Comparison of ENCODE assay signal across 20 mouse cellular contexts in the genomic region with DNA sequence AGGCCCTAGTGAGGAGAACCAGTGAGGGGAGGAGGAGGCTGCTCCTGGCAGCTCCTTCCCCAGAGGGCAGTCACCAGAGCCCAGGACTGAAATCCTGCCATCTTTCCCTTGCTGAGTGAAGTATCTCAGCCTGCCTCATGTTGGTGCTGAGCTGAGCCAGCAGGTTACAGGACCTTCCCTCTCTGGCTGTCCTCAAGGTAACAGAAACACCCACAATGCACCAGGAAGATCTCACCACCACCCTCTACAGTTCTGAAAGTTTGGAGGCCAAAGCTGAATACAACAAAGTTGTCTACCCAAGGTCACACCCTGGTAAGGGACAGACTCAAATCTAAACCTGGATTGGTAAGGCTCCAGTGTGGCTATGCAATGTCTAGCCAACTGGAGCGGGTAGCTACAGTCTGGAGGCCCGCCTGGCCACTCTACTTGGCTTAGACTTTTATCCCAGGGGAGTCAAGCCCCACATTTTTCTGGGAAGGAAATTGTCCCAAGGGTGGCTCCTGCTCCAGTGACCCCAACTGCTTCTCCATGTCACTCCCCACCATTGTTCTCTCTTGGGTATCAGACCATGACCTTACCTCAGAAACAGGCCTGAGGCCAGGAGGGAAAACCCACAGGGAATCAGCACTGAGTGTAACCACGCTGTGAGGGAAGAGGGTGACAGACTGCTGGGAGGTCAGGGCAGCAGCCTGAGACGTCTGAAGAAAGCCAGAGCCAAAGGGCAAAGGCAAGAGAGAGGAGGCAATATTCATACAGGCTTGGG. TPM values are rescaled to one million over a fixed set of nuclear protein-coding genes. Genes with fewer than 3 reads are reported as not detected.
DNase-seq lines count a peak whose midpoint lies in the region; ATAC-seq and TF ChIP-seq lines count a peak whose summit lies in the region.
"Had no signal": no experiment of that assay in that cellular context is flagged by ENCODE, and none has a peak within 500 bp of the region (broad histone marks: within the 10 kb centered on the region; RNA-seq: fewer than 3 reads in every experiment).

No protein-coding gene starts in this region.

- H3K36me3 ChIP-seq in heart, postnatal 0 days (replicated peaks; ENCODE audit: control insufficient read depth, insufficient read depth, low read length): no peaks in the 10 kb centered on the region
- H3K36me3 ChIP-seq in kidney, embryonic 16.5 days (ENCODE audit: insufficient read depth, low read length): no peaks in the 10 kb centered on the region
- H3K36me3 ChIP-seq in hindbrain, embryonic 16.5 days (ENCODE audit: control insufficient read depth, insufficient read depth, low read length): 0 out of 2 replicates have a peak, but pooled peaks cover 2% of the 10 kb centered on the region

- no peak for TF ChIP-seq EP300 in heart, postnatal 0 days (IDR thresholded peaks at IDR 0.05; ENCODE audit: low read depth)

- H3K9me3 ChIP-seq in heart, postnatal 0 days (replicated peaks; ENCODE audit: control insufficient read depth, low read length): no peaks in the 10 kb centered on the region
- no peaks in the 10 kb centered on the region for H3K9me3 ChIP-seq in kidney, embryonic 16.5 days (ENCODE audit: low read length)
- no peaks in the 10 kb centered on the region for H3K9me3 ChIP-seq in hindbrain, embryonic 16.5 days (ENCODE audit: control insufficient read depth, low read length)
- H3K9me3 ChIP-seq: forebrain, embryonic 12.5 days; hindbrain, embryonic 13.5 days; liver, embryonic 12.5 days; midbrain, embryonic 13.5 days; neural tube, embryonic 15.5 days had no signal

- WGBS in heart, postnatal 0 days: 60% methylated on average over 4 of the region's 4 CpGs
- WGBS in kidney, embryonic 16.5 days: 46% methylated on average over 4 of the region's 4 CpGs
- 66% methylated on average over 4 of the region's 4 CpGs for WGBS in hindbrain, embryonic 16.5 days

- peaks cover 43% of the 10 kb centered on the region for H3K4me1 ChIP-seq in heart, postnatal 0 days (ENCODE audit: control insufficient read depth, insufficient read depth)
- peaks cover 19% of the 10 kb centered on the region for H3K4me1 ChIP-seq in kidney, embryonic 16.5 days (ENCODE audit: insufficient read depth, low read length)
- H3K4me1 ChIP-seq in hindbrain, embryonic 16.5 days (ENCODE audit: control insufficient read depth, insufficient read depth, low read depth, low read length): no peaks in the 10 kb centered on the region
- H3K4me1 ChIP-seq: forebrain, embryonic 12.5 days; hindbrain, embryonic 13.5 days; midbrain, embryonic 13.5 days; neural tube, embryonic 15.5 days had no signal

- ATAC-seq in heart, postnatal 0 days (ENCODE audit: insufficient read depth, low read depth): no peak
- ATAC-seq in kidney, embryonic 16.5 days (ENCODE audit: low FRiP score, low TSS enrichment): peak; percentile 49; the same call in 1 of the 2 replicates
- ATAC-seq in hindbrain, embryonic 16.5 days: no peak
- ATAC-seq: intestine, embryonic 16.5 days; liver, embryonic 12.5 days; midbrain, embryonic 13.5 days had no signal

- no peak overlapping the region for H3K9ac ChIP-seq in heart, postnatal 0 days (replicated peaks; ENCODE audit: low read depth, low read length)
- H3K9ac ChIP-seq in kidney, embryonic 16.5 days (replicated peaks; ENCODE audit: low read length): no peak overlapping the region; the same call in 1 of the 2 replicates
- no peak overlapping the region for H3K9ac ChIP-seq in hindbrain, embryonic 16.5 days (ENCODE audit: low read depth, low read length)
- H3K9ac ChIP-seq: forebrain, embryonic 12.5 days; liver, embryonic 12.5 days; lung, embryonic 14.5 days; midbrain, embryonic 13.5 days; neural tube, embryonic 15.5 days had no signal

- H3K4me3 ChIP-seq in heart, postnatal 0 days (ENCODE audit: low read depth, low read length): no peak overlapping the region
- no peak overlapping the region for H3K4me3 ChIP-seq in kidney, embryonic 16.5 days (ENCODE audit: low read length)
- H3K4me3 ChIP-seq in hindbrain, embryonic 16.5 days (ENCODE audit: low read length): no peak overlapping the region
- H3K4me3 ChIP-seq: forebrain, embryonic 12.5 days; hindbrain, embryonic 13.5 days; liver, embryonic 12.5 days; midbrain, embryonic 13.5 days; myocyte; neural tube, embryonic 15.5 days had no signal

- H3K27ac ChIP-seq in heart, postnatal 0 days (ENCODE audit: low read depth): peak overlapping the region; percentile 90
- peak overlapping the region; percentile 9; the same call in 1 of the 2 replicates for H3K27ac ChIP-seq in kidney, embryonic 16.5 days (ENCODE audit: low read length)
- H3K27ac ChIP-seq in hindbrain, embryonic 16.5 days (ENCODE audit: low read depth, low read length): no peak overlapping the region
- H3K27ac ChIP-seq: forebrain, embryonic 12.5 days; hindbrain, embryonic 13.5 days; liver, embryonic 12.5 days; macrophage; midbrain, embryonic 13.5 days; neural tube, embryonic 15.5 days had no signal

- H3K27me3 ChIP-seq in heart, postnatal 0 days (ENCODE audit: control insufficient read depth, insufficient read depth, low read length): no peaks in the 10 kb centered on the region
- H3K27me3 ChIP-seq in kidney, embryonic 16.5 days (ENCODE audit: insufficient read depth, low read length): no peaks in the 10 kb centered on the region
- no peaks in the 10 kb centered on the region for H3K27me3 ChIP-seq in hindbrain, embryonic 16.5 days (replicated peaks; ENCODE audit: control insufficient read depth, insufficient read depth, low read length)
- H3K27me3 ChIP-seq: forebrain, embryonic 12.5 days; hindbrain, embryonic 13.5 days; liver, embryonic 12.5 days; midbrain, embryonic 13.5 days; neural tube, embryonic 15.5 days had no signal

- no peak overlapping the region for H3K4me2 ChIP-seq in heart, postnatal 0 days (ENCODE audit: low read depth, low read length)
- no peak overlapping the region for H3K4me2 ChIP-seq in kidney, embryonic 16.5 days (replicated peaks; ENCODE audit: low read depth, low read length)
- H3K4me2 ChIP-seq in hindbrain, embryonic 16.5 days (ENCODE audit: low read length): no peak overlapping the region
- H3K4me2 ChIP-seq: forebrain, embryonic 12.5 days; hindbrain, embryonic 13.5 days; liver, embryonic 12.5 days; lung, embryonic 14.5 days; midbrain, embryonic 13.5 days; neural tube, embryonic 15.5 days had no signal

- DNase-seq in adrenal gland, postnatal 14 days: peak; percentile 77
- no peak for DNase-seq in adrenal gland, adult 18-20 months (ENCODE audit: low spot score in 2 of 2)
- DNase-seq in heart, postnatal 0 days (ENCODE audit: low spot score): no peak
- DNase-seq in heart, postnatal 4 days: no peak
- peak; percentile 54 for DNase-seq in adipocyte (ENCODE audit: low spot score)
- DNase-seq in urinary bladder, postnatal 10 days (ENCODE audit: low spot score): no peak
- DNase-seq: cerebellum, postnatal 36 days; layer of hippocampus, adult 9-11 months; lung, embryonic 14.5 days; thymus, postnatal 4 days had no signal

- no peak for TF ChIP-seq CTCF in heart, postnatal 0 days (IDR thresholded peaks at IDR 0.05; ENCODE audit: low read depth)

RNA-seq across cellular contexts. Expression of gene Hemk1, which starts 13.2 kb away (rescaled TPM):
- total RNA-seq in adrenal gland, postnatal 14 days (2021): 23.1 and 23.9 TPM in 2 replicates
- 10 to 100 TPM; 12.9 to 17.4 TPM for total RNA-seq in adrenal gland, adult 18-20 months (2021)
- 4.8 and 28.7 TPM in 2 replicates for total RNA-seq in heart, postnatal 0 days (2014; rRNA removed; ENCODE audit: low replicate concordance)
- polyA plus RNA-seq in heart, postnatal 0 days (2015; fragmentation: Nextera tagmentation; extraction: Ambion mirVana): 12.3 and 15.3 TPM in 2 replicates
- 10 to 100 TPM; 13.0 to 15.0 TPM for total RNA-seq in heart, postnatal 4 days (2021)
- polyA plus RNA-seq in kidney, embryonic 16.5 days (2015; fragmentation: Nextera tagmentation; extraction: Ambion mirVana): 12.6 and 13.2 TPM in 2 replicates
- polyA plus RNA-seq in hindbrain, embryonic 16.5 days (2015; fragmentation: Nextera tagmentation; extraction: Ambion mirVana): 17.5 and 18.7 TPM in 2 replicates

RNA-seq across cellular contexts. Expression of gene 6430571L13Rik, which starts 15.4 kb away (rescaled TPM):
- total RNA-seq in adrenal gland, postnatal 14 days (2021): 2.3 and 2.8 TPM in 2 replicates
- total RNA-seq in adrenal gland, adult 18-20 months (2021): 1 to 10 TPM in 1 of 2 experiments, under 1 TPM in 1; 0.30 to 1.3 TPM
- 1.1 and 11.0 TPM in 2 replicates for total RNA-seq in heart, postnatal 0 days (2014; rRNA removed; ENCODE audit: low replicate concordance)
- 3.1 and 3.3 TPM in 2 replicates for polyA plus RNA-seq in heart, postnatal 0 days (2015; fragmentation: Nextera tagmentation; extraction: Ambion mirVana)
- 1 to 10 TPM; 4.6 to 5.8 TPM for total RNA-seq in heart, postnatal 4 days (2021)
- polyA plus RNA-seq in kidney, embryonic 16.5 days (2015; fragmentation: Nextera tagmentation; extraction: Ambion mirVana): 0.82 and 1.2 TPM in 2 replicates
- polyA plus RNA-seq in hindbrain, embryonic 16.5 days (2015; fragmentation: Nextera tagmentation; extraction: Ambion mirVana): 9.8 and 11.4 TPM in 2 replicates
- polyA plus RNA-seq: macrophage had no signal

RNA-seq across cellular contexts. Expression of gene Cish, which starts 29.2 kb away (rescaled TPM):
- 20.5 and 63.5 TPM in 2 replicates for total RNA-seq in adrenal gland, postnatal 14 days (2021)
- total RNA-seq in adrenal gland, adult 18-20 months (2021): 1 to 10 TPM; 7.9 to 9.9 TPM
- 44.8 and 62.6 TPM in 2 replicates for total RNA-seq in heart, postnatal 0 days (2014; rRNA removed; ENCODE audit: low replicate concordance)
- polyA plus RNA-seq in heart, postnatal 0 days (2015; fragmentation: Nextera tagmentation; extraction: Ambion mirVana): 136 and 149 TPM in 2 replicates
- total RNA-seq in heart, postnatal 4 days (2021): 100 to 1,000 TPM; 146 to 176 TPM
- polyA plus RNA-seq in kidney, embryonic 16.5 days (2015; fragmentation: Nextera tagmentation; extraction: Ambion mirVana): 19.5 and 19.9 TPM in 2 replicates
- 10.9 and 13.7 TPM in 2 replicates for polyA plus RNA-seq in hindbrain, embryonic 16.5 days (2015; fragmentation: Nextera tagmentation; extraction: Ambion mirVana)

RNA-seq across cellular contexts. Expression of gene Mapkapk3, which starts 35.3 kb away (rescaled TPM):
- 34.9 and 42.8 TPM in 2 replicates for total RNA-seq in adrenal gland, postnatal 14 days (2021)
- total RNA-seq in adrenal gland, adult 18-20 months (2021): 10 to 100 TPM; 42.8 to 55.6 TPM
- 14.8 and 24.0 TPM in 2 replicates for total RNA-seq in heart, postnatal 0 days (2014; rRNA removed; ENCODE audit: low replicate concordance)
- polyA plus RNA-seq in heart, postnatal 0 days (2015; fragmentation: Nextera tagmentation; extraction: Ambion mirVana): 13.0 and 15.1 TPM in 2 replicates
- 10 to 100 TPM; 18.3 to 18.9 TPM for total RNA-seq in heart, postnatal 4 days (2021)
- polyA plus RNA-seq in kidney, embryonic 16.5 days (2015; fragmentation: Nextera tagmentation; extraction: Ambion mirVana): 9.4 and 11.3 TPM in 2 replicates
- polyA plus RNA-seq in hindbrain, embryonic 16.5 days (2015; fragmentation: Nextera tagmentation; extraction: Ambion mirVana): 3.2 TPM in 2 replicates

Comparison
In these comparisons a context has a peak if more than half of its experiments do, and no peak if none do; other contexts are left out.
1. DNase-seq: peak in adrenal gland, postnatal 14 days (single experiment) and adipocyte (single experiment); none in adrenal gland, adult 18-20 months (0 of 2), heart, postnatal 0 days (single experiment), heart, postnatal 4 days (single experiment) and urinary bladder, postnatal 10 days (single experiment).